Comparison of ENCODE assay signal across 15 mouse cellular contexts in the genomic region with DNA sequence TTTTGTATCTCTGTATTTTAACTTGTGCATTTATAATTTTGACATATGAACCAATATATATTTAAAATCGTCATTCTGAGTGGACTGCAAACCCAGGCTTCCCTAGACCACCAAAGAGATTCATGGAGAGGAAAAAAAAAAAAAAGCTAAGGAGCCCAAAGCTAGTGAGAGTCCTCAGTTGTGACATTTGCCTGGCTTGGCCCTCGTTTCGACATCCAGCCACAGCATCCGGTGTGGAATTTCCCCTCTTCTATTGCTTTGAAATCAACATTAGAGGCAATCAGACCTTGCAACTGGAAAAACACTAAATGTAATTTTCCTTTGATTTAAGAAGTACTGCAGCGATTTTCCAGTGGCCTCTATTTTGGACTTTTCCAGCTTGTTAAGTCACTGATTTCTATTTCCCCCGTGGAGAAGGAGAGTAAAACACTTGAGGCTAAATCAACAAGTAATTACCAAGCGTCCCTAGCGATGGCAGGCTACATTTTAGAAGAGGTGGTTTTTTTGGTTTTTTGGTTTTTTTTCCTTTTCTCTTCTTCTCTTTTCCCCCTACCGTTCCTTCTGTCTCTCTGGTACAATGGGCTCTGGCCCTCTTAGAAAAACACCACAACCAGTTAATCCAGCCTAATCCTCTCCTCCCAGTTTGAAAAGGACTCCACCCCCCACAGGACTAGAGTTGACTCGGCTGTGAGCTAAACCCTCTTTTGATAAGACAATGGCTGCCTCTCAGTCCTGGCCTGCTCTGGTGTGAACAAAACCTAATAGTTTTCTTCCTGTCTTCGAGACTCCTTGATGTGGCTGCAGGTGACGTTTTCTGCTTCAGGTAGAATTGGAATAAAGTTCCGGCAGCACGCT. TPM values are rescaled to one million over a fixed set of nuclear protein-coding genes. Genes with fewer than 3 reads are reported as not detected.
DNase-seq lines count a peak whose midpoint lies in the region; ATAC-seq lines count a peak whose summit lies in the region.
"Had no signal": no experiment of that assay in that cellular context is flagged by ENCODE, and none has a peak within 500 bp of the region (broad histone marks: within the 10 kb centered on the region; RNA-seq: fewer than 3 reads in every experiment).

No protein-coding gene starts in this region.

- no peak overlapping the region for H3K4me2 ChIP-seq in embryonic facial prominence, embryonic 14.5 days (ENCODE audit: low read depth, low read length)
- peak overlapping the region; percentile 0; the same call in 1 of the 2 replicates for H3K4me2 ChIP-seq in midbrain, embryonic 15.5 days
- H3K4me2 ChIP-seq: heart, embryonic 11.5 days; liver, embryonic 11.5 days had no signal

- H3K9ac ChIP-seq in embryonic facial prominence, embryonic 14.5 days (ENCODE audit: low read depth, low read length), result no peak overlapping the region
- no peak overlapping the region for H3K9ac ChIP-seq in midbrain, embryonic 15.5 days

- DNase-seq in lung, postnatal 36 days, result peak; percentile 27
- no peak for DNase-seq in lung, postnatal 14 days
- peak; percentile 18 for DNase-seq in ZHBTc4 (ENCODE audit: low read depth, low spot score)
- DNase-seq in embryonic facial prominence, embryonic 14.5 days (ENCODE audit: low spot score), result no peak
- DNase-seq in layer of hippocampus, adult 18-20 months (ENCODE audit: low spot score in 2 of 2), result no peak
- DNase-seq: cerebellum, adult 9-11 months; lung, postnatal 4 days; spleen, adult 18-20 months had no signal

- H3K27ac ChIP-seq in embryonic facial prominence, embryonic 14.5 days (replicated peaks; ENCODE audit: low read depth, low read length), result no peak overlapping the region
- H3K27ac ChIP-seq in midbrain, embryonic 15.5 days, result peak overlapping the region; percentile 37; the same call in 1 of the 2 replicates

- 19% methylated on average over 14 of the region's 14 CpGs for WGBS in embryonic facial prominence, embryonic 14.5 days
- WGBS in midbrain, embryonic 15.5 days, result 8% methylated on average over 14 of the region's 14 CpGs

- peaks cover 6% of the 10 kb centered on the region; the same call in 1 of the 2 replicates for H3K27me3 ChIP-seq in embryonic facial prominence, embryonic 14.5 days (replicated peaks; ENCODE audit: control insufficient read depth, insufficient read depth, low read length)
- peaks cover 12% of the 10 kb centered on the region for H3K27me3 ChIP-seq in midbrain, embryonic 15.5 days (replicated peaks)

- peaks cover 10% of the 10 kb centered on the region for H3K4me1 ChIP-seq in embryonic facial prominence, embryonic 14.5 days (ENCODE audit: control insufficient read depth, insufficient read depth, low read length)
- H3K4me1 ChIP-seq in midbrain, embryonic 15.5 days, result peaks cover 23% of the 10 kb centered on the region

- H3K36me3 ChIP-seq in embryonic facial prominence, embryonic 14.5 days (ENCODE audit: control insufficient read depth, insufficient read depth, low read length), result no peaks in the 10 kb centered on the region
- no peaks in the 10 kb centered on the region for H3K36me3 ChIP-seq in midbrain, embryonic 15.5 days (replicated peaks)

- no peaks in the 10 kb centered on the region for H3K9me3 ChIP-seq in embryonic facial prominence, embryonic 14.5 days (ENCODE audit: control insufficient read depth, low read length)
- no peaks in the 10 kb centered on the region for H3K9me3 ChIP-seq in midbrain, embryonic 15.5 days

- peak; percentile 67 for ATAC-seq in embryonic facial prominence, embryonic 14.5 days (ENCODE audit: low read depth)
- 0 out of 2 replicates have a peak, but pooled peaks have one; percentile 37 for ATAC-seq in midbrain, embryonic 15.5 days (replicated peaks)
- no peak for ATAC-seq in megakaryocyte-erythroid progenitor cell, adult 5-6 weeks (replicated peaks; ENCODE audit: low FRiP score, low TSS enrichment, poor library complexity, severe bottlenecking)
- ATAC-seq: intestine, embryonic 16.5 days had no signal

- no peak overlapping the region for H3K4me3 ChIP-seq in embryonic facial prominence, embryonic 14.5 days (ENCODE audit: low read depth, low read length)
- H3K4me3 ChIP-seq in midbrain, embryonic 15.5 days, result no peak overlapping the region
- H3K4me3 ChIP-seq: erythroblast, embryonic 14.5 days had no signal

RNA-seq across cellular contexts. Expression of a gene that starts 2.9 kb away (rescaled TPM):
- polyA plus RNA-seq in embryonic facial prominence, embryonic 14.5 days (2014; fragmentation: Nextera tagmentation; extraction: Ambion mirVana), result 0.39 and 0.42 TPM in 2 replicates
- polyA plus RNA-seq in midbrain, embryonic 15.5 days (2015; fragmentation: Nextera tagmentation; extraction: Ambion mirVana), result 5.2 and 6.2 TPM in 2 replicates
- not detected in 2 replicates for total RNA-seq in megakaryocyte-erythroid progenitor cell, adult 5-6 weeks (2014; fragmentation: Nextera tagmentation)
- total RNA-seq in megakaryocyte-erythroid progenitor cell, adult 5-6 weeks (2017), result 0.09 and 0.50 TPM in 2 replicates
- not detected for total RNA-seq in layer of hippocampus, adult 18-20 months (2021)
- total RNA-seq: MEL had no signal
- polyA plus RNA-seq: erythroblast, embryonic 14.5 days; intestine, embryonic 16.5 days; liver, embryonic 11.5 days had no signal

RNA-seq across cellular contexts. Expression of a gene that starts 43.4 kb away (rescaled TPM):
- 16.3 and 17.8 TPM in 2 replicates for polyA plus RNA-seq in embryonic facial prominence, embryonic 14.5 days (2014; fragmentation: Nextera tagmentation; extraction: Ambion mirVana)
- polyA plus RNA-seq in midbrain, embryonic 15.5 days (2015; fragmentation: Nextera tagmentation; extraction: Ambion mirVana), result 7.4 and 7.7 TPM in 2 replicates
- total RNA-seq in megakaryocyte-erythroid progenitor cell, adult 5-6 weeks (2014; fragmentation: Nextera tagmentation), result 2.3 and 3.4 TPM in 2 replicates
- 2.1 and 2.3 TPM in 2 replicates for total RNA-seq in megakaryocyte-erythroid progenitor cell, adult 5-6 weeks (2017)
- total RNA-seq in layer of hippocampus, adult 18-20 months (2021), result 10 to 100 TPM; 16.9 to 19.1 TPM

Comparison
In these comparisons a context has a peak if more than half of its experiments do, and no peak if none do; other contexts are left out.
1. DNase-seq: peak in lung, postnatal 36 days (single experiment) and ZHBTc4 (single experiment); none in lung, postnatal 14 days (single experiment), embryonic facial prominence, embryonic 14.5 days (single experiment) and layer of hippocampus, adult 18-20 months (0 of 2).
2. RNA of a gene that starts 43.4 kb away (total RNA-seq): 16.9 to 19.1 TPM in layer of hippocampus, adult 18-20 months; 2.1 to 3.4 TPM in megakaryocyte-erythroid progenitor cell, adult 5-6 weeks; every median in the first group is over 4 times any median in the second.